Mouse (Mus musculus) lung, adult 2 months (tissue): ENCODE measurements around the gene Prrc2b. TPM values are rescaled to one million over a fixed set of nuclear protein-coding genes. Genes with fewer than 3 reads are reported as not detected.

Source experiments
- DNase-seq: peaks from one replicate; pipeline ENCODE4 v3.0.0; 2022
- H3K4me1 ChIP-seq: fragments of 200-500 bp; 2 replicates; pipeline ENCODE4 v1.6.1; 2011; ENCODE audit warnings: low read length; ENCODE audit not compliant: control insufficient read depth, insufficient read depth
- H3K4me3 ChIP-seq: fragments of 200-500 bp; replicated peaks from 2 replicates; pipeline ENCODE3; 2011; ENCODE audit warnings: low read depth, mild to moderate bottlenecking, control low read depth, low read length; ENCODE audit errors: extremely low read depth
- CTCF ChIP-seq: fragments of 200-500 bp; IDR thresholded peaks from 2 replicates; pipeline ENCODE4 v1.5.1; 2011; ENCODE audit warnings: mild to moderate bottlenecking, low read length, control low read depth; ENCODE audit not compliant: insufficient read depth
- POLR2A ChIP-seq: fragments of 200-500 bp; IDR thresholded peaks from 2 replicates; pipeline ENCODE4 v1.6.1; 2011; ENCODE audit warnings: low read depth, mild to moderate bottlenecking, control low read depth, low read length, borderline replicate concordance; ENCODE audit errors: extremely low read depth
- WGBS: fragments of 180-500 bp; shearing (Covaris S2); methylation state at CpG from one replicate; pipeline ENCODE4 v1.1.7; 2018; 5-methylcytosine and 5-hydroxymethylcytosine counted together
- polyA plus RNA-seq: library from polyadenylated mRNA; depleted of rRNA; stranded (reverse); fragments of >200 nt; gene quantifications from 2 replicates; pipeline ENCODE4 v1.2.3, GENCODE M21; 2012

Prrc2b gene
- polyA plus RNA-seq, 1 experiment, result 68.5 TPM

DNA sequence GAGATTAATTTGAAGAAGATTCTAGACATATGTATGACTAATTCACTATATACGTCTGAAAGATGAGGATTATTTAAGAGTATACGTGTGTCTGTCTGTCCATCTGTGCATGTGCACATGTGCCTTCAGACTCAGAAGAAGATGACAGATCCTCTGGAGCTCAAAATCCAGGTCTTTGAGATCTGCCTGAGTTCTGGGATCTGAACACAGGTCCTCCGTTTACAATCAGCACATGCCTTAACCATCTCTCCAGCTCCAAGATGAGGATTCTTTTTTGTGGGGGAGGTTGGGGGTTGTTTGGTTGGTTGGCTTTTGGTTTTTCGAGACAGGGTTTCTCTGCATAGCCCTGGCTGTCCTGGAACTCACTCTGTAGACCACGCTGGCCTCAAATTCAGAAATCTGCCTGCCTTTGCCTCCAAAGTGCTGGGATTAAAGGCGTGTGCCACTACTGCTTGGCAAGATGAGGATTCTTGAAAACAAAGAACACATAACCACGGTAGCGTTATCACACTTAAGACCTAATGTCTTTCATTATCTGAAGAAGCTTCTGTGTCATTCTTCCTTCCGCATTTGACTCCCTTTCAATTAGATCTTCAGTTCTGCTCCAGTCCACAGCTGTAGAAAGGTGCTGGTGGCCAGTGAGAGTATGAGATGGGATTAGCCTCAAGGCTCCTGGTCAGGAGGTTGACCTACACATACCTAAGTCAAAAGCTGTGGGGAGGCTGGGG, 88.0 kb downstream of the Prrc2b start:
- no peak overlapping the region for H3K4me3 ChIP-seq
- no peaks in the 10 kb centered on the region; the same call in 1 of the 2 replicates for H3K4me1 ChIP-seq
- DNase-seq, result no peak
- TF ChIP-seq CTCF, result no peak
- WGBS, result 94% methylated on average over 9 of the region's 9 CpGs

DNA sequence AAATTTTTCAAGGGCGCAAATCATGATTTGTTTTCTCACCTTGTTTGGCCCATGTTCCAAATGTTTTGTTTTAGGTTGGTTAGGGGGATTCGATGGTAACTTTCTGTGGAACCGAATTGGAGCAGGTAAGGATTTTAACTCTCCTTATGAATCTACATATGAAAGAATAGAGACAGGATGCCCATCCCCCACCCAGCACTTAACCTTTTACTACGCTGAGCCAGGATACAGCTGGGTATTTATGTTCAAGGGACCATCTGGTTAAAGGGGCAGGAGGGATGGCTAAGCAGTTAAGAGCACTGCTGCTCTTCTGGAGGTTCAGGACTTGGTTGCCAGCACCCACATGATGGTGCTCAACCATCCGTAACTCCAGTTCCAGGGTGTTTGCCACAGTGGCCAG, 89.7 kb downstream of the Prrc2b start:
- Histone ChIP-seq H3K4me3 (no peak overlapping the region), H3K4me1 (no peaks in the 10 kb centered on the region)
- DNase-seq, result no peak
- TF ChIP-seq CTCF (no peak), POLR2A (no peak)
- 83% methylated on average over 5 of the region's 5 CpGs for WGBS

DNA sequence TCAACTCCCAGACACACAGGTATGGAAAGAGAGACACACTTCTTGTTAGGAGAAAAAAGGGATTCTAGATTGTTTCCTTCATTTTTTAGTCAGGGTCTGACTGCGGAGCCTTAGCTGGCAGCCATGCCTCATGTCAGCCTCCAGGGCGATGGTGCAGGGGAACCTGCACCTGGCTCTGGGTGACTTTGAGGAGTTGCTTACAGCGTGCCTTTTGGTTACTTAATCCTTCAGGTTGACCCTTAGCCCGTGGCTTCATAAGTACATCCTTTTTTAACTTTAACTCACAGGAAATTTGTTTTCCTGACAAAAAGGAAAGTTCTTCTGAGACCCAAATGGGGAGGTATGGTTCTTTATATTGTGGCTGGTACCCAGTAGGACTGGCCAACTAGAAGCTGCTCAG, 92.1 kb downstream of the Prrc2b start:
- DNase-seq, result no peak
- H3K4me1 ChIP-seq, result peaks cover 6% of the 10 kb centered on the region
- TF ChIP-seq POLR2A (no peak), CTCF (no peak)
- WGBS, result 85% methylated on average over 4 of the region's 4 CpGs
- H3K4me3 ChIP-seq, result no peak overlapping the region

GRCm38 (mm10) chr2:32246741-32247140, 95.9 kb downstream of the Prrc2b start:
- Histone ChIP-seq H3K4me1 (peaks cover 6% of the 10 kb centered on the region), H3K4me3 (no peak overlapping the region)
- DNase-seq, result no peak
- TF ChIP-seq POLR2A (no peak), CTCF (no peak)
- WGBS, result 54% methylated on average over 4 of the region's 4 CpGs

- peaks cover 6% of the 10 kb centered on the region for H3K4me1 ChIP-seq
- TF ChIP-seq CTCF (no peak), POLR2A (no peak)
- H3K4me3 ChIP-seq, result no peak overlapping the region
- no peak for DNase-seq
- WGBS, result 70% methylated on average over 10 of the region's 10 CpGs
Observed at GRCm38 (mm10) chr2:32248377-32249361, 97.8 kb downstream of the Prrc2b start.

GRCm38 (mm10) chr2:32251791-32252527, 101.1 kb downstream of the Prrc2b start:
- DNase-seq, result no peak
- Histone ChIP-seq H3K4me1 (peaks cover 4% of the 10 kb centered on the region), H3K4me3 (no peak overlapping the region)
- WGBS, result 63% methylated on average over 12 of the region's 12 CpGs
- TF ChIP-seq CTCF (no peak), POLR2A (no peak)

DNA sequence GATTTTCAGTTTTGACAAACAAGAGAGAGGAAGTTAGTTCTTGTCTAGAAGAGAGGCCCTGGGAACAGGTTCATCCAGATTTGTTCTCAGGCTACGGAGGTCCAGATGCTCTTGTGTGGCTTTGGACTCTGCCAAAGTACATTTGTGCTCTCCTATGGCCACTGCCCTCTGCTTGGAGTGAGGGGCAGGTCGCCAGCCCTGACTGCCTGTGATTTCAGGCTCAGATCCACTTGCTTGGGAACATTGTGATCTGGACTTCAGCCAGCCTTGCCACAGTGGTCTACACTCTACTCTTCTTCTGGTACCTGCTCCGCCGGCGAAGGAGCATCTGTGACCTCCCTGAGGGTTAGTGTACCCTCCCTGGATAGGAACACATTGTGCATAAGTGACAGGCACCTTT, 101.8 kb downstream of the Prrc2b start:
- no peak for DNase-seq
- 69% methylated on average over 5 of the region's 5 CpGs for whole genome bisulfite sequencing
- H3K4me3 ChIP-seq, result no peak overlapping the region
- no peak for TF ChIP-seq POLR2A
- no peak for TF ChIP-seq CTCF
- H3K4me1 ChIP-seq, result no peaks in the 10 kb centered on the region; the same call in 1 of the 2 replicates

GRCm38 (mm10) chr2:32253352-32253751, 102.5 kb downstream of the Prrc2b start:
- Histone ChIP-seq H3K4me1 (no peaks in the 10 kb centered on the region), H3K4me3 (no peak overlapping the region)
- 70% methylated on average over 1 of the region's 1 CpGs for WGBS
- TF ChIP-seq CTCF, result no peak
- TF ChIP-seq POLR2A, result no peak
- no peak for DNase-seq

- Histone ChIP-seq H3K4me1 (no peaks in the 10 kb centered on the region; the same call in 1 of the 2 replicates), H3K4me3 (no peak overlapping the region)
- no peak for DNase-seq
- WGBS, result 75% methylated on average over 5 of the region's 5 CpGs
- TF ChIP-seq POLR2A, result no peak
- TF ChIP-seq CTCF, result no peak
Observed at GRCm38 (mm10) chr2:32254563-32254962, 103.7 kb downstream of the Prrc2b start.
